Mouse (Mus musculus) left cerebral cortex, postnatal 36 days (tissue): ENCODE measurements at regions not wholly inside any gene's neighbourhood (a gene's known extent, or its start where the extent isn't known, plus 50 kb on each side); places are given as distances from the start of the nearest gene placed in this dataset.

Experiments used
- DNase-seq, 2 experiments: peaks; one replicate each; pipeline ENCODE4 v3.0.0; 2021 to 2022; ENCODE audit warnings: low spot score in 2 of 2, mixed read lengths in 1 of 2
- intact Hi-C: fragments of 180-260 bp; cut with DNase I; formaldehyde crosslinking; loops from one replicate; pipeline ENCODE4 v1.15.1; 2025

- no peak for DNase-seq
These were observed 179.1 kb upstream of the Arhgef26 start for GRCm38 (mm10) chr3:62159031-62159430.

GRCm38 (mm10) chr3:62170647-62171046 is 167.5 kb upstream of the Arhgef26 start:
- intact Hi-C loops: loop anchor here (2.0 to 10.0 kb wide), 3 partner anchors 706 to 923 kb away; partner anchors contain the start of gene B430305J03Rik
- DNase-seq: peak in 1 of 2 experiments; percentile 13

More at GRCm38 (mm10) chr3:62159031-62159430, 179.1 kb upstream of the Arhgef26 start:
- intact Hi-C loops: no loop called here

GRCm38 (mm10) chr3:62187807-62188509 is 150.2 kb upstream of the Arhgef26 start:
- intact Hi-C loops: no loop called here
- no peak for DNase-seq

DNA sequence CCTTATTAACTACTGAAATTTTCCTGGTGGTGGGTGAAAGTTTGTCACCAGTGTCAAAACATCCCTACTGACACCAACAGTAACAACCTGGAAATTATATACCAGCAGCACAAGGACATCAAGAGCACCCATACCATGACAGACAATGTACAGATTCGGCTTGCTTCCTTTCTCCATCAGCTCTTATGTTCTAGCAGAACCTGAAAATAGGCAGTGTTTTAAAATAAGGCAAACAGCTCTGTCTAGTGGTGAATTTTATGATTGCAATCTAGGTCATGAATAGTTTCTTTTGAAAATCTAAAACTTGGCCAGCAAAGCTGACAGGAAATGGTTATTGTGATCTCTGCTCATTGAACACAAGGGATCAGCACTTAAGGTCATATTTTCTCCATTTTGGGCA is 145.7 kb upstream of the Arhgef26 start:
- intact Hi-C loops: loop anchor here (2.0 to 5.0 kb wide), 3 partner anchors 825 to 948 kb away; partner anchors contain the start of gene B430305J03Rik
- no peak for DNase-seq

GRCm38 (mm10) chr3:62194421-62194820 is 143.7 kb upstream of the Arhgef26 start:
- peak in 1 of 2 experiments; percentile 18 for DNase-seq
- intact Hi-C loops: loop anchor here (5.0 kb wide), 2 partner anchors 827 to 927 kb away; partner anchors contain the start of gene B430305J03Rik

DNA sequence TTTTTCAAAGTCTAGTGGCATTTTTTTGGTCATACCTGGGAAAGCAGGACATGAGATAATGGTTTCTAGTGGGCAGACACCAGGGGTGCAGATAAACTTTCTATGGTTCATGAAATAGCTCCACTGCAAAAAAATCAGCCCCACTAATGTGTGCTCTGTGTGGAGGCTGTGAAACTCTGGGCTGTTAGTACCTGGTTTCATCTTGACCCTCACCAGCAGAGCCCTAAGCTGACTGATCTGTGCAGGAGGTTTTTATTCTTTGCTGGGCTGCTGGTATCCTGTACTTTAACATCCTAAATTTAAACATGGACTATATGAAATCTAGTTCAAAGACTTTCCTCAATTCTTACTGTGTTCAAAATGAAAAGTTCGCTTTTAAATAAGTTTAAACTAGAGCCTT is 141.5 kb upstream of the Arhgef26 start:
- DNase-seq: no peak
- intact Hi-C loops: no loop called here

GRCm38 (mm10) chr3:62215806-62216205 is 122.3 kb upstream of the Arhgef26 start:
- intact Hi-C loops: loop anchor here (5.0 kb wide), 1 partner anchor 241 kb away; no protein-coding TSS in a partner anchor
- DNase-seq: peak; percentile 26 to 57

GRCm38 (mm10) chr3:62217335-62217734 is 120.8 kb upstream of the Arhgef26 start:
- intact Hi-C loops: loop anchor here (5.0 kb wide), 1 partner anchor 240 kb away; no protein-coding TSS in a partner anchor
- DNase-seq: no peak

DNA sequence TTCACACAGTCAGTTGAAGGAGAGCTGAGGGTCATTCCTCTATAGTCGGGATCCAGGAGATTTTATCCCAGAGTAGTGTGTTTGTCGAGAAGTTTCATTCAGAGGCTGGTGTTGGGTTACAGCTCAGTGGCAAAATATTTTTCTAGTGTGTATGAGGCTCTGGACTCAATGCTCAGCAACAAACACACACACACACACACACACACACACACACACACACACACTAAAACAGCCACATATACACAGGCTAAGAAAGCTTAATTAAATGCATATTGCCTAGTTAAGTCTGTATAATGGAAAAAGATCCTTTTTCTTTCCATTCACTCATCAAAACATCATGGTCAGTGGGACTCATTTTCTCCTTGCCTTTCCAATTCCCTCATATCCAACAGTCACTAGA is 110.4 kb upstream of the Arhgef26 start:
- intact Hi-C loops: no loop called here
- no peak for DNase-seq

- intact Hi-C loops: no loop called here
- DNase-seq: no peak
These were observed 110.0 kb upstream of the Arhgef26 start for GRCm38 (mm10) chr3:62228156-62228555.

DNA sequence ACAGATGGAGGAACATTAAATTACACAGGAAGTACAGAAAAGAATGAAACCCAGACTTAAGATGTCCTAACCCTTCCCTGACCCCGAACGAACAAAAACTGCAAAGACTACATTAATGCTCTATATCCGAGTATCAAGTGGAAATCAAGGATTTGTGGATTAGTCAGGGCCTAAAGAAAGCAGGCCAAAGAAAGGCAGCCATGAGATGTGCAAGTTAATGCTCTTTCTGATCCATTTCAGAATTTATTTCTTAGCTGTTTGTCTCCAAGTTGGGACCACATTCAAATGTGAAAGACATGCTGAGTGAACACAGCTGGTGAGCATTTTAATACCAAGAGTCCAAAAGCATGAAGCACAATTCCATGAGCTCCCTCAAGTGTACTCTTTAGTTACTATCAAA is 97.1 kb upstream of the Arhgef26 start:
- no peak for DNase-seq
- intact Hi-C loops: no loop called here

DNA sequence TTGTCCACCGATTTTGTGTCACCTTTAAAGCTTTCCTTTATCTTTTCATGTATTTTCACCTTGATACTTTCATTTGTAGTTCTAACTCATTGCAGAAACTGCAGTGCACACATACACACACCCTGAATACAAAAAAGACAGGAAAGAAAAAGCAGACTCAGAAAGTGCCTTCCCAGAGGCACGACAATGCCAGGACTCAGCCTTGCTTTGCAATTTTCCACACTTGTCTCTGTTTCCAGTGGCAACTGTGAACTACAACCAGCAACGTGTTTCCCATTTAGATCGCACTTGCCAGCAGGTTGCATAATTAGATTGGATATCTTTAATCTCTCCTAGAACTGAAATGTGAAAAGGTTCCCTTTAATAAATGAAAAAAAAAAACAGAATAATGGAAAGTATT is 66.4 kb upstream of the Arhgef26 start:
- DNase-seq: peak; percentile 7
- intact Hi-C loops: no loop called here

GRCm38 (mm10) chr3:62278279-62278678 is 59.9 kb upstream of the Arhgef26 start:
- intact Hi-C loops: no loop called here
- no peak for DNase-seq

DNA sequence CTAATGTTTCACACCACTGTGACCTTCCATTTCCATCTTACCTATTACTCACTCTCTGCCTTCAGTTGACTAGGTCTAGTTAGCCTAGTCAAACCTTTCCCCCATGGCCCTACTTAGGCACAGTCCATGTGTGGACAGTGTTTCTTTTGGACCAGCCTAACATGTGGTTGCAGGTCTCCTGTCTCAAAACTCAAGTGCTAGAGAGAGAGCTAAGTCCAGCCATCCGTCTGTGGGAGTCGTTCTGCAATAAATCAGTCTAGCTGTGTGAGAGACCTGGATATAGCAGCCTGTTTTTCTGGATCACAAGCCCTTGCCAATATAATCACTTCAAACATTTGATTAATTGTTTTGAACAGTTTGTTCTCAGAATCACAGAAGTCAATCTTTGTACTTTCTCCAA is 57.2 kb upstream of the Arhgef26 start:
- no peak for DNase-seq
- intact Hi-C loops: no loop called here
